Comparison of ENCODE assay signal across 33 mouse cellular contexts in the genomic region with DNA sequence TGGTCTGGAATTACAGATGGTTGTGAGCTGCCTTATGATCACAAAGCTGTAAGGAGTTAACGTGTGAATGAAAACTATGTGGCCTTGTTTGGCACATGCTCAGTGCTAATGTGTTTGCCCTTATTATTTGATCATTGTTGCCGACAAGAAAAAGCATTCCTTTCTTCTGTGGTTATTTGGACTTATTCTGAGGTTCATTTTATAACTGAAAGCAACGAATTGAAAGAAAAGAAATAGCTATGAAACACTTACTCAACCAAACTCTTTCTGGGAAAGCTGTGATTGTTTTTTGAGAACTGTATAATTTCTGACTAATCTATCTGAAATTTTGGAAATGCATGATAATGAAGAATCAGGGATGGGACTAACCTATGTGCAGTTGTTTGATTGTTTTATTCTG. TPM values are rescaled to one million over a fixed set of nuclear protein-coding genes. Genes with fewer than 3 reads are reported as not detected.
"Had no signal": no experiment of that assay in that cellular context is flagged by ENCODE, and none has a peak within 500 bp of the region (broad histone marks: within the 10 kb centered on the region; RNA-seq: fewer than 3 reads in every experiment).

No protein-coding gene starts in this region.

- H3K27ac ChIP-seq: heart, embryonic 10.5 days; hindbrain, embryonic 10.5 days; hindbrain, embryonic 12.5 days; hindbrain, embryonic 14.5 days; intestine, embryonic 15.5 days; layer of hippocampus, adult 2 months; left cerebral cortex, adult 2 months; limb, embryonic 13.5 days; liver, embryonic 13.5 days; liver, embryonic 15.5 days had no signal

- H3K9me3 ChIP-seq: heart, embryonic 10.5 days; heart, embryonic 12.5 days; hindbrain, embryonic 10.5 days; hindbrain, embryonic 12.5 days; intestine, embryonic 15.5 days; limb, embryonic 13.5 days; liver, embryonic 13.5 days; liver, embryonic 15.5 days had no signal

- H3K27me3 ChIP-seq: heart, embryonic 12.5 days; hindbrain, embryonic 12.5 days; intestine, embryonic 15.5 days; limb, embryonic 13.5 days; liver, embryonic 13.5 days; liver, embryonic 15.5 days had no signal

- H3K4me1 ChIP-seq: hindbrain, embryonic 10.5 days; hindbrain, embryonic 12.5 days had no signal

- H3K36me3 ChIP-seq: heart, embryonic 10.5 days; heart, embryonic 12.5 days; hindbrain, embryonic 10.5 days; hindbrain, embryonic 12.5 days; intestine, embryonic 15.5 days; limb, embryonic 13.5 days; liver, embryonic 13.5 days; liver, embryonic 15.5 days had no signal

- ATAC-seq: hindbrain, embryonic 16.5 days; inflammation-experienced regulatory T-cells, adult 6 months; intestine, embryonic 15.5 days; intestine, postnatal 0 days had no signal

- DNase-seq: gastrocnemius, postnatal 14 days; heart, postnatal 10 days; heart, postnatal 4 days; kidney, adult 18-20 months; kidney, adult 8-10 months; kidney, postnatal 10 days; kidney, postnatal 25 days; kidney, postnatal 4 days; liver; liver, embryonic 13.5 days had no signal

- H3K9ac ChIP-seq: heart, embryonic 12.5 days; hindbrain, embryonic 12.5 days; hindbrain, embryonic 14.5 days; intestine, embryonic 15.5 days; limb, embryonic 13.5 days; liver, embryonic 13.5 days; liver, embryonic 15.5 days had no signal

- H3K4me3 ChIP-seq: heart, embryonic 10.5 days; heart, embryonic 12.5 days; hindbrain, embryonic 10.5 days; hindbrain, embryonic 12.5 days; intestine, embryonic 15.5 days; layer of hippocampus, adult 2 months; left cerebral cortex, adult 2 months; limb, embryonic 13.5 days; liver, embryonic 13.5 days; liver, embryonic 15.5 days had no signal

- H3K4me2 ChIP-seq: heart, embryonic 12.5 days; hindbrain, embryonic 12.5 days; hindbrain, embryonic 14.5 days; intestine, embryonic 15.5 days; limb, embryonic 13.5 days; liver, embryonic 11.5 days; liver, embryonic 13.5 days; liver, embryonic 15.5 days had no signal

RNA-seq across cellular contexts. Expression of gene Scgb1a1, which starts 52.7 kb away (rescaled TPM):
- total RNA-seq: gastrocnemius, adult 8-10 months; gastrocnemius, postnatal 14 days; granulocyte monocyte progenitor cell, adult 5-6 weeks; heart, postnatal 4 days; layer of hippocampus, adult 2 months; layer of hippocampus, postnatal 10 days; layer of hippocampus, postnatal 25 days; left cerebral cortex, adult 2 months; left cerebral cortex, postnatal 14 days; left cerebral cortex, postnatal 36 days had no signal
- polyA plus RNA-seq: heart, embryonic 10.5 days; heart, embryonic 12.5 days; heart, embryonic 14.5 days; hindbrain, embryonic 10.5 days; hindbrain, embryonic 12.5 days; hindbrain, embryonic 14.5 days; hindbrain, embryonic 16.5 days; inflammation-experienced regulatory T-cells, adult 6 months; intestine, embryonic 15.5 days; intestine, postnatal 0 days; kidney, embryonic 14.5 days; limb, embryonic 11.5 days; limb, embryonic 13.5 days; liver, embryonic 11.5 days; liver, embryonic 13.5 days; liver, embryonic 15.5 days had no signal
